Mouse (Mus musculus) heart, adult 2 months (tissue): Measurements from ENCODE around the gene Arrb2.

ENCODE experiments used
- CTCF ChIP-seq: fragments of 200-600 bp; IDR thresholded peaks from 2 replicates; pipeline ENCODE4 v1.8.1; 2022; ENCODE audit warnings: antibody characterized with exemption, mild to moderate bottlenecking, moderate library complexity
- EP300 ChIP-seq: fragments of 200-500 bp; IDR thresholded peaks from 2 replicates; pipeline ENCODE4 v1.6.1; 2011; ENCODE audit warnings: low read depth, low read length, control low read depth; ENCODE audit not compliant: insufficient read depth
- POLR2A ChIP-seq: fragments of 200-500 bp; IDR thresholded peaks from 2 replicates; pipeline ENCODE4 v1.6.1; 2011; ENCODE audit warnings: mild to moderate bottlenecking, low read depth, low read length, control low read depth; ENCODE audit not compliant: insufficient read depth

GRCm38 (mm10) chr11:70432895-70433568, 597 bp downstream of the Arrb2 start:
- TF ChIP-seq CTCF = no peak
- no peak for TF ChIP-seq EP300
- no peak for TF ChIP-seq POLR2A
